Mouse (Mus musculus) CH12.LX (cell line): ENCODE data around the gene Slc46a2. TPM values are rescaled to one million over a fixed set of nuclear protein-coding genes. Genes with fewer than 3 reads are reported as not detected.

ENCODE experiments used
- DNase-seq: peaks from one replicate; pipeline ENCODE4 v3.0.0-alpha.2; 2013; ENCODE audit errors: extremely low read depth
- H3K27ac ChIP-seq: 2 replicates; pipeline ENCODE4 v1.5.1; 2012; ENCODE audit warnings: low read depth, mild to moderate bottlenecking, control low read depth, moderate library complexity; ENCODE audit not compliant: insufficient read depth
- H3K27me3 ChIP-seq: replicated peaks from 2 replicates; pipeline ENCODE3; 2012; ENCODE audit warnings: inconsistent platforms
- H3K36me3 ChIP-seq, 2 experiments: replicated peaks in 1 of 2; 2 replicates each; pipeline versions ENCODE3 to v1.6.1; 2012; ENCODE audit warnings: inconsistent platforms in 1 of 2, low read length in 1 of 2, mild to moderate bottlenecking in 1 of 2, mixed read lengths in 1 of 2, moderate library complexity in 1 of 2; ENCODE audit not compliant: control insufficient read depth in 1 of 2, insufficient read depth in 1 of 2
- H3K4me1 ChIP-seq, 2 experiments: 2 replicates each; pipeline ENCODE4 v1.6.1; 2012; ENCODE audit warnings: inconsistent platforms in 1 of 2, moderate library complexity in 1 of 2; ENCODE audit not compliant: insufficient read depth in 2 of 2, control insufficient read depth in 1 of 2
- H3K4me2 ChIP-seq: 2 replicates; pipeline ENCODE4 v1.6.1; 2012; ENCODE audit warnings: low read depth, mild to moderate bottlenecking, control low read depth; ENCODE audit not compliant: poor library complexity, insufficient read depth, severe bottlenecking
- H3K4me3 ChIP-seq, 3 experiments: fragments of 150-350 bp in 1 of 3; sonication (generic) in 1 of 3; replicated peaks in 1 of 3; 2 replicates each; pipeline versions ENCODE3 to v1.5.1; 2011 to 2012; ENCODE audit warnings: low read depth in 2 of 3, low read length in 2 of 3, mild to moderate bottlenecking in 2 of 3, moderate library complexity in 2 of 3, control low read depth in 1 of 3, improper control_type of control experiment in 1 of 3, inconsistent platforms in 1 of 3, mixed read lengths in 1 of 3; ENCODE audit not compliant: poor library complexity in 1 of 3
- H3K79me2 ChIP-seq: replicated peaks from 2 replicates; pipeline ENCODE4 v1.6.1; 2012; ENCODE audit warnings: mild to moderate bottlenecking, moderate library complexity; ENCODE audit not compliant: control insufficient read depth, poor library complexity, insufficient read depth, severe bottlenecking; ENCODE audit errors: extremely low read depth
- H3K9ac ChIP-seq: 2 replicates; pipeline ENCODE4 v1.6.1; 2012; ENCODE audit warnings: low read depth, mild to moderate bottlenecking, control low read depth, moderate library complexity; ENCODE audit not compliant: insufficient read depth
- H3K9me3 ChIP-seq: replicated peaks from 2 replicates; pipeline ENCODE3; 2012; ENCODE audit warnings: low read length, inconsistent platforms, mixed read lengths
- BHLHE40 ChIP-seq: IDR thresholded peaks from 2 replicates; pipeline ENCODE4 v1.6.1; 2011; ENCODE audit warnings: mild to moderate bottlenecking, low read depth, low read length, improper control_type of control experiment
- CHD1 ChIP-seq: IDR thresholded peaks from 2 replicates; pipeline ENCODE4 v1.6.1; 2012; ENCODE audit warnings: low read depth, low read length, improper control_type of control experiment, inconsistent platforms
- E2F4 ChIP-seq: IDR thresholded peaks from 2 replicates; pipeline ENCODE4 v1.6.1; 2011; ENCODE audit warnings: low read depth, low read length, improper control_type of control experiment; ENCODE audit not compliant: insufficient replicate concordance
- ETS1 ChIP-seq: conservative IDR thresholded peaks from 2 replicates; pipeline ENCODE4 v1.6.1; 2012; ENCODE audit warnings: low read depth, mild to moderate bottlenecking, inconsistent platforms, low read length, improper control_type of control experiment, moderate library complexity
- JUN ChIP-seq: IDR thresholded peaks from 2 replicates; pipeline ENCODE4 v1.6.1; 2011; ENCODE audit warnings: low read depth, mild to moderate bottlenecking, low read length, improper control_type of control experiment, moderate library complexity; ENCODE audit not compliant: insufficient read depth
- MAX ChIP-seq: IDR thresholded peaks from 2 replicates; pipeline ENCODE4 v1.6.1; 2011; ENCODE audit warnings: low read length, improper control_type of control experiment
- NELFE ChIP-seq: IDR thresholded peaks from 2 replicates; pipeline ENCODE4 v1.6.1; 2011; ENCODE audit warnings: low read depth, low read length, improper control_type of control experiment
- POLR2A ChIP-seq: IDR thresholded peaks from 2 replicates; pipeline ENCODE4 v1.6.1; 2011; ENCODE audit warnings: low read depth, mild to moderate bottlenecking, improper control_type of control experiment, low read length
- SMC3 ChIP-seq: IDR thresholded peaks from 2 replicates; pipeline ENCODE4 v1.6.1; 2011; ENCODE audit warnings: low read depth, low read length, improper control_type of control experiment
- TBP ChIP-seq: conservative IDR thresholded peaks from 2 replicates; pipeline ENCODE4 v1.6.1; 2011; ENCODE audit warnings: low read depth, low read length, improper control_type of control experiment
- UBTF ChIP-seq: IDR thresholded peaks from 2 replicates; pipeline ENCODE4 v1.6.1; 2012; ENCODE audit warnings: low read depth, mild to moderate bottlenecking, inconsistent platforms, low read length, improper control_type of control experiment, moderate library complexity
- USF1 ChIP-seq: IDR thresholded peaks from 2 replicates; pipeline ENCODE4 v1.6.1; 2014; ENCODE audit warnings: low read depth, mild to moderate bottlenecking, inconsistent platforms, low read length, improper control_type of control experiment
- USF2 ChIP-seq: conservative IDR thresholded peaks from 2 replicates; pipeline ENCODE4 v1.6.1; 2011; ENCODE audit warnings: low read depth, low read length, improper control_type of control experiment
- ZKSCAN1 ChIP-seq: IDR thresholded peaks from 2 replicates; pipeline ENCODE4 v1.6.1; 2012; ENCODE audit warnings: low read depth, inconsistent platforms, low read length, improper control_type of control experiment, borderline replicate concordance
- ZMIZ1 ChIP-seq: IDR thresholded peaks from 2 replicates; pipeline ENCODE4 v1.6.1; 2012; ENCODE audit warnings: low read depth, mild to moderate bottlenecking, inconsistent platforms, low read length, improper control_type of control experiment
- ZNF384 ChIP-seq: IDR thresholded peaks from 2 replicates; pipeline ENCODE4 v1.6.1; 2012; ENCODE audit warnings: low read depth, low read length, improper control_type of control experiment, inconsistent platforms
- dilution Hi-C: fragments of 300-500 bp; cut with MboI; formaldehyde crosslinking; loops from 2 replicates; pipeline ENCODE4 v1.14.3; 2020; ENCODE audit warnings: low sequenced_read_pairs; ENCODE audit not compliant: extremely low pct_unique_long_range_greater_than_20kb, extremely low pct_ligation_motif_present
- in situ Hi-C: fragments of 300-500 bp; cut with MboI; formaldehyde crosslinking; loops from 3 replicates; pipeline ENCODE4 v1.14.3; 2019; ENCODE audit warnings: low sequenced_read_pairs, low pct_ligation_motif_present, low pct_unique_long_range_greater_than_20kb, mixed read lengths
- polyA plus RNA-seq: library from polyadenylated mRNA; unstranded; fragments of >175 nt; gene quantifications from 2 replicates; pipeline ENCODE4 v1.2.1, GENCODE M21; 2012; ENCODE audit warnings: low read depth; ENCODE audit not compliant: insufficient read length
- total RNA-seq, 2 experiments: library from RNA; depleted of rRNA; stranded (reverse); fragments of 300-350 nt in 1 of 2; fragments of >200 nt in 1 of 2; gene quantifications; 2 replicates each; pipeline ENCODE4 v1.2.3; 2012 to 2014

The Slc46a2 gene
- total and polyA plus RNA-seq, 3 experiments: not detected

DNA sequence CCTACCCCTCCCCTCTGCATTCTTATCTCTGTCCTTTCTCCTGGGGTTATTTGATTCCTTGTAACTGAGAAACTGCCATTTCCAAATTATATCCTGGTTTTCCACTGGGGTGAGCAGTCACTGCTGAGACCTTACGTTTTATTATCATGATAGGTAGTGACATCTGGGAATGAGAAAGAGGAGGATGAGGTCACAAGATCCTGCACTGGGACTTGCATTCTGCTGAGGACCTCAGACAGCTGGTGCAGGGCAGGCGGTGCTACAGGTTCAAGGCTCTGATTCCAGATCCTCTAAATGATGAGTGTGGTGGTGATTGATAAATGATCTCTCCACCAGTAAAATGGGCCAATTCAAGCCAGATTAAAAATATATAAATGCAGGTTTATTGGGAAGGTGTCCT lies 54.4 kb downstream of the Slc46a2 start:
- no peaks in the 10 kb centered on the region; the same call in 1 of the 2 replicates for H3K79me2 ChIP-seq
- peaks cover 9 to 74% of the 10 kb centered on the region in 2 experiments for H3K36me3 ChIP-seq
- no peak for DNase-seq
- H3K4me3 ChIP-seq: no peak overlapping the region
- no peaks in the 10 kb centered on the region for H3K27me3 ChIP-seq
- dilution Hi-C loops: no loop called here
- H3K4me2 ChIP-seq: no peak overlapping the region
- no peak overlapping the region for H3K27ac ChIP-seq
- no peaks in the 10 kb centered on the region for H3K9me3 ChIP-seq
- in situ Hi-C loops: loop anchor here (25.0 kb wide), 1 partner anchor 498 kb away; no protein-coding TSS in a partner anchor
- peaks cover 10 to 51% of the 10 kb centered on the region in 2 experiments for H3K4me1 ChIP-seq
- no peak overlapping the region for H3K9ac ChIP-seq
- no peak for TF ChIP-seq TBP
- TF ChIP-seq ZMIZ1: no peak
- TF ChIP-seq NELFE: no peak
- no peak for TF ChIP-seq ZNF384
- no peak for TF ChIP-seq POLR2A
- no peak for TF ChIP-seq ETS1
- no peak for TF ChIP-seq USF2
- TF ChIP-seq UBTF: no peak
- no peak for TF ChIP-seq SMC3
- TF ChIP-seq ZKSCAN1: no peak
- TF ChIP-seq CHD1: no peak
- no peak for TF ChIP-seq JUN
- no peak for TF ChIP-seq USF1
- no peak for TF ChIP-seq E2F4
- no peak for TF ChIP-seq BHLHE40

GRCm38 (mm10) chr4:59859693-59860425 lies 55.0 kb downstream of the Slc46a2 start:
- in situ Hi-C loops: loop anchor here (25.0 kb wide), 1 partner anchor 498 kb away; no protein-coding TSS in a partner anchor
- no peaks in the 10 kb centered on the region for H3K9me3 ChIP-seq
- H3K9ac ChIP-seq: no peak overlapping the region
- DNase-seq: no peak
- dilution Hi-C loops: no loop called here
- H3K4me2 ChIP-seq: no peak overlapping the region
- TF ChIP-seq ZNF384 (0 out of 2 replicates have a peak, but pooled peaks have one; percentile 15), MAX (no peak)
- no peaks in the 10 kb centered on the region; the same call in 1 of the 2 replicates for H3K79me2 ChIP-seq
- peaks cover 10 to 55% of the 10 kb centered on the region in 2 experiments for H3K4me1 ChIP-seq
- no peak overlapping the region for H3K4me3 ChIP-seq
- no peak overlapping the region for H3K27ac ChIP-seq
- no peaks in the 10 kb centered on the region for H3K27me3 ChIP-seq
- peaks cover 9 to 76% of the 10 kb centered on the region in 2 experiments for H3K36me3 ChIP-seq

Other genes with a start within 250 kb of the Slc46a2 start
- gene Inip, start 113.5 kb downstream of the Slc46a2 start, total RNA-seq (2012; rRNA removed): 24.3 and 28.9 TPM in 2 replicates
- gene Inip, start 113.5 kb downstream of the Slc46a2 start, total RNA-seq (2014; rRNA removed): 67.1 and 73.2 TPM in 2 replicates
- gene Inip, start 113.5 kb downstream of the Slc46a2 start, polyA plus RNA-seq: 32.5 and 38.5 TPM in 2 replicates
- 8.1 and 8.4 TPM in 2 replicates for gene Snx30, start 109.2 kb downstream of the Slc46a2 start, total RNA-seq (2012; rRNA removed)
- gene Snx30, start 109.2 kb downstream of the Slc46a2 start, total RNA-seq (2014; rRNA removed): 7.9 and 9.7 TPM in 2 replicates
- gene Snx30, start 109.2 kb downstream of the Slc46a2 start, polyA plus RNA-seq: 15.9 and 16.9 TPM in 2 replicates
- not detected in 2 replicates for gene Mup4, start 45.7 kb upstream of the Slc46a2 start, total RNA-seq (2012; rRNA removed)
- gene Mup4, start 45.7 kb upstream of the Slc46a2 start, total RNA-seq (2014; rRNA removed): not detected in 2 replicates
- not detected in 2 replicates for gene Mup4, start 45.7 kb upstream of the Slc46a2 start, polyA plus RNA-seq
- gene Mup6, start 49.2 kb upstream of the Slc46a2 start, total RNA-seq (2012; rRNA removed): not detected in 2 replicates
- not detected in 2 replicates for gene Mup6, start 49.2 kb upstream of the Slc46a2 start, total RNA-seq (2014; rRNA removed)
- not detected in 2 replicates for gene Mup6, start 49.2 kb upstream of the Slc46a2 start, polyA plus RNA-seq
- gene Mup7, start 155.4 kb upstream of the Slc46a2 start, total RNA-seq (2012; rRNA removed): not detected in 2 replicates
- not detected in 2 replicates for gene Mup7, start 155.4 kb upstream of the Slc46a2 start, total RNA-seq (2014; rRNA removed)
- not detected in 2 replicates for gene Mup7, start 155.4 kb upstream of the Slc46a2 start, polyA plus RNA-seq
- not detected in 2 replicates for gene Mup2, start 239.2 kb upstream of the Slc46a2 start, total RNA-seq (2012; rRNA removed)
- not detected in 2 replicates for gene Mup2, start 239.2 kb upstream of the Slc46a2 start, total RNA-seq (2014; rRNA removed)
- gene Mup2, start 239.2 kb upstream of the Slc46a2 start, polyA plus RNA-seq: not detected in 2 replicates